Mouse (Mus musculus) stomach, embryonic 16.5 days (tissue): ENCODE measurements around the gene Zc3h8. TPM values are rescaled to one million over a fixed set of nuclear protein-coding genes. Genes with fewer than 3 reads are reported as not detected.

ENCODE experiments used
- microRNA-seq: library from miRNA; unstranded; fragments of <30 nt; microRNA quantifications from one replicate; pipeline ENCODE4, GENCODE M21; 2016
- polyA plus RNA-seq: library from polyadenylated mRNA; unstranded; fragments of >200 nt; fragmentation: Nextera tagmentation; extraction: Ambion mirVana; gene quantifications from 2 replicates; pipeline ENCODE4 v1.2.1, GENCODE M21; 2015

Gene Zc3h8
- polyA plus RNA-seq, 1 experiment from 2014 or later: 5.5 TPM

Small RNA genes within 50 kb of the gene (microRNA-seq; reads per million reads assigned to microRNA genes)
- not detected for gene Gm22859

Other genes with a start within 250 kb of the Zc3h8 start
- gene Mertk, start 245.1 kb downstream of the Zc3h8 start, polyA plus RNA-seq: 6.4 and 6.7 TPM in 2 replicates
- gene Tmem87b, start 126.0 kb downstream of the Zc3h8 start, polyA plus RNA-seq: 34.3 and 36.6 TPM in 2 replicates
- 4.5 and 5.2 TPM in 2 replicates for gene Fbln7, start 81.1 kb downstream of the Zc3h8 start, polyA plus RNA-seq
- 0.95 and 1.5 TPM in 2 replicates for gene Zc3h6, start 23.3 kb upstream of the Zc3h8 start, polyA plus RNA-seq
- 5.5 and 7.3 TPM in 2 replicates for gene Gm10762, start 23.6 kb upstream of the Zc3h8 start, polyA plus RNA-seq
- 0.06 and 0.10 TPM in 2 replicates for gene Vinac1, start 104.1 kb upstream of the Zc3h8 start, polyA plus RNA-seq
- 12.0 and 13.1 TPM in 2 replicates for gene Ttl, start 121.9 kb upstream of the Zc3h8 start, polyA plus RNA-seq
- 22.1 and 24.6 TPM in 2 replicates for gene Polr1b, start 156.9 kb upstream of the Zc3h8 start, polyA plus RNA-seq
- gene Chchd5, start 185.6 kb upstream of the Zc3h8 start, polyA plus RNA-seq: 21.5 and 22.4 TPM in 2 replicates